Mouse (Mus musculus) adrenal gland (tissue): Measurements from ENCODE around the gene Ensa.
"Not testable (repeated sequence)": the region's sequence is repeated elsewhere in the genome, so short reads cannot be mapped to it uniquely, and the experiment has no call there.

Experiments
- intact Hi-C: fragments of 180-260 bp; cut with DNase I; formaldehyde crosslinking; loops from one replicate; pipeline ENCODE4 v1.15.1; 2025

Ensa gene

GRCm38 (mm10) chr3:95661945-95662715, 37.3 kb downstream of the Ensa start:
- intact Hi-C loops = no loop called here

- intact Hi-C loops = no loop called here
Observed at GRCm38 (mm10) chr3:95662724-95663449, 38.1 kb downstream of the Ensa start.

- intact Hi-C loops = no loop called here
Observed at GRCm38 (mm10) chr3:95663486-95663885, 38.7 kb downstream of the Ensa start.

GRCm38 (mm10) chr3:95663969-95664608, 39.3 kb downstream of the Ensa start:
- intact Hi-C loops = no loop called here

GRCm38 (mm10) chr3:95664940-95665352, 40.2 kb downstream of the Ensa start:
- intact Hi-C loops = no loop called here

- intact Hi-C loops = no loop called here
Observed at GRCm38 (mm10) chr3:95666124-95666844, 41.5 kb downstream of the Ensa start.

GRCm38 (mm10) chr3:95667521-95667920, 42.7 kb downstream of the Ensa start:
- intact Hi-C loops = no loop called here

- intact Hi-C loops = no loop called here
Observed at GRCm38 (mm10) chr3:95668026-95668425, 43.2 kb downstream of the Ensa start.

- intact Hi-C loops = no loop called here
Observed at GRCm38 (mm10) chr3:95668589-95669308, 44.0 kb downstream of the Ensa start.

- intact Hi-C loops = no loop called here
Observed at GRCm38 (mm10) chr3:95669309-95669665, 44.5 kb downstream of the Ensa start.

- intact Hi-C loops = not testable (repeated sequence)
Observed at GRCm38 (mm10) chr3:95670419-95670818, 45.6 kb downstream of the Ensa start.

- intact Hi-C loops = no loop called here
Observed at GRCm38 (mm10) chr3:95671201-95671600, 46.4 kb downstream of the Ensa start.

GRCm38 (mm10) chr3:95672461-95672860, 47.7 kb downstream of the Ensa start:
- intact Hi-C loops = no loop called here

GRCm38 (mm10) chr3:95672861-95673706, 48.3 kb downstream of the Ensa start:
- intact Hi-C loops = no loop called here

GRCm38 (mm10) chr3:95673707-95674211, 49.0 kb downstream of the Ensa start:
- intact Hi-C loops = loop anchor here (2.0 kb wide), 1 partner anchor 15 kb away; the partner anchor contains the start of gene Mcl1

GRCm38 (mm10) chr3:95674236-95674635, 49.4 kb downstream of the Ensa start:
- intact Hi-C loops = loop anchor here (2.0 kb wide), 1 partner anchor 15 kb away; the partner anchor contains the start of gene Mcl1

- intact Hi-C loops = loop anchor here (2.0 to 5.0 kb wide), 3 partner anchors 16 to 82 kb away; partner anchors contain the start of gene Mcl1
Observed at GRCm38 (mm10) chr3:95674812-95675211, 50.0 kb downstream of the Ensa start.

GRCm38 (mm10) chr3:95675301-95676092, 50.7 kb downstream of the Ensa start:
- intact Hi-C loops = loop anchor here (2.0 to 5.0 kb wide), 3 partner anchors 17 to 82 kb away; partner anchors contain the start of gene Mcl1
